Mouse (Mus musculus) MEL (cell line): ENCODE measurements around the gene Plxnc1.

Source experiments
- CHD1 ChIP-seq: IDR thresholded peaks from 2 replicates; pipeline ENCODE4 v1.6.1; 2012; ENCODE audit warnings: low read depth, mild to moderate bottlenecking, inconsistent platforms, low read length, improper control_type of control experiment
- CTCF ChIP-seq, 3 experiments: IDR thresholded peaks in 2 of 3; conservative IDR thresholded peaks in 1 of 3; 2 replicates each; pipeline ENCODE4 v1.5.1; 2011 to 2012; ENCODE audit warnings: low read length in 3 of 3, low read depth in 2 of 3, mild to moderate bottlenecking in 2 of 3, improper control_type of control experiment in 1 of 3, inconsistent platforms in 1 of 3, mixed read lengths in 1 of 3, moderate library complexity in 1 of 3; ENCODE audit not compliant: control insufficient read depth in 1 of 3, insufficient read depth in 1 of 3, poor library complexity in 1 of 3, severe bottlenecking in 1 of 3
- ELF1 ChIP-seq: IDR thresholded peaks from 2 replicates; pipeline ENCODE4 v1.6.1; 2014; ENCODE audit warnings: low read depth, mild to moderate bottlenecking, inconsistent platforms, low read length, improper control_type of control experiment, moderate library complexity
- EP300 ChIP-seq, 2 experiments: IDR thresholded peaks; 2 replicates each; pipeline ENCODE4 v1.6.1; 2011; ENCODE audit warnings: improper control_type of control experiment in 2 of 2, low read length in 2 of 2, low read depth in 1 of 2, mild to moderate bottlenecking in 1 of 2
- MAFK ChIP-seq: IDR thresholded peaks from 2 replicates; pipeline ENCODE4 v1.6.1; 2011; ENCODE audit warnings: low read depth, mild to moderate bottlenecking, low read length, improper control_type of control experiment, borderline replicate concordance
- MAX ChIP-seq: IDR thresholded peaks from 2 replicates; pipeline ENCODE4 v1.6.1; 2011; ENCODE audit warnings: low read length, improper control_type of control experiment
- MYC ChIP-seq: IDR thresholded peaks from 2 replicates; pipeline ENCODE4 v1.6.1; 2011; ENCODE audit warnings: low read depth, mild to moderate bottlenecking, low read length, improper control_type of control experiment, moderate library complexity
- POLR2A ChIP-seq, 2 experiments: IDR thresholded peaks; 2 replicates each; pipeline ENCODE4 v1.6.1; 2011 to 2012; ENCODE audit warnings: low read length in 2 of 2, mild to moderate bottlenecking in 2 of 2, control low read depth in 1 of 2, improper control_type of control experiment in 1 of 2, low read depth in 1 of 2, moderate library complexity in 1 of 2; ENCODE audit not compliant: control insufficient read depth in 1 of 2, insufficient read depth in 1 of 2, poor library complexity in 1 of 2
- SIN3A ChIP-seq: IDR thresholded peaks from 2 replicates; pipeline ENCODE4 v1.6.1; 2012; ENCODE audit warnings: low read length, improper control_type of control experiment, inconsistent platforms
- SMC3 ChIP-seq: IDR thresholded peaks from 2 replicates; pipeline ENCODE4 v1.6.1; 2011; ENCODE audit warnings: low read depth, low read length, improper control_type of control experiment
- TCF12 ChIP-seq: IDR thresholded peaks from 2 replicates; pipeline ENCODE4 v1.6.1; 2014; ENCODE audit warnings: low read depth, mild to moderate bottlenecking, inconsistent platforms, low read length, improper control_type of control experiment, moderate library complexity
- USF1 ChIP-seq: IDR thresholded peaks from 2 replicates; pipeline ENCODE4 v1.6.1; 2014; ENCODE audit warnings: low read depth, mild to moderate bottlenecking, inconsistent platforms, low read length, improper control_type of control experiment, moderate library complexity
- ZC3H11A ChIP-seq: IDR thresholded peaks from 2 replicates; pipeline ENCODE4 v1.6.1; 2012; ENCODE audit warnings: low read depth, mild to moderate bottlenecking, inconsistent platforms, low read length, improper control_type of control experiment
- ZKSCAN1 ChIP-seq: IDR thresholded peaks from 2 replicates; pipeline ENCODE4 v1.6.1; 2012; ENCODE audit warnings: low read depth, mild to moderate bottlenecking, inconsistent platforms, low read length, improper control_type of control experiment, moderate library complexity

GRCm38 (mm10) chr10:94866995-94867856 is 77.4 kb downstream of the Plxnc1 start:
- TF ChIP-seq MAX: no peak
- no peak for TF ChIP-seq CTCF (IDR thresholded peaks at IDR 0.05 in 2 of 3, conservative IDR thresholded peaks at IDR 0.05 in 1 of 3; ENCODE audit: control insufficient read depth in 1 of 3, insufficient read depth in 1 of 3, low read depth in 2 of 3, low read length in 3 of 3, poor library complexity in 1 of 3, severe bottlenecking in 1 of 3)
- no peak for TF ChIP-seq POLR2A (IDR thresholded peaks at IDR 0.05; ENCODE audit: control insufficient read depth in 1 of 2, insufficient read depth in 1 of 2, low read depth in 1 of 2, low read length in 2 of 2, poor library complexity in 1 of 2)
- TF ChIP-seq TCF12: no peak
- no peak for TF ChIP-seq CHD1
- TF ChIP-seq USF1: no peak
- no peak for TF ChIP-seq SIN3A
- no peak for TF ChIP-seq EP300 (IDR thresholded peaks at IDR 0.05; ENCODE audit: low read depth in 1 of 2, low read length in 2 of 2)
- TF ChIP-seq ZKSCAN1: no peak
- TF ChIP-seq ZC3H11A: no peak
- no peak for TF ChIP-seq MYC
- no peak for TF ChIP-seq SMC3
- no peak for TF ChIP-seq ELF1
- no peak for TF ChIP-seq MAFK
